Mouse (Mus musculus) layer of hippocampus, adult 8-10 months (tissue): ENCODE measurements around the gene Ogfrl1. TPM values are rescaled to one million over a fixed set of nuclear protein-coding genes. Genes with fewer than 3 reads are reported as not detected.

Experiments used
- DNase-seq, 2 experiments: peaks; one replicate each; pipeline ENCODE4 v3.0.0; 2022; ENCODE audit warnings: low spot score in 2 of 2
- total RNA-seq, 4 experiments: library from RNA; stranded (reverse); gene quantifications; 2 replicates each; pipeline ENCODE4 v1.2.4; 2022

Gene Ogfrl1
- total RNA-seq, 4 experiments from 2014 or later = 111 to 145 (median 126) TPM

DNA sequence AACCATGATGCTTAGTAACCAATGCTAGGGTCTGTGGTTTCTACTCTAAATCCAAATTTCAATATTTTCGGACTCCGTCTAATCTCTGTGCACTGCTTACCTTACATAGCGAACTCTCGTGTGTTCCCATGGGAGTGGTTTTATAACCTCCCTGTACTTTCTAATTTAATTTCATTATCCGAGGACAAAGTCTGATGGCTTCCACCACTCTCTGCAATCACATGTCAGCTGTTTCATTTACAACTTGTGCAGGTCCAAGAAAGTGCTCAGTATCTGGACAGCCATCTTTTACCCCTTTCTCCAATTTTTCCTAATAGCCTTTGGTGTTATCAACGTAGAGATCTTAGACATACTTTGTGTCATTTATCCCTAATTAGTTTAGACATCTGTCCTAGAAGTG is 44.7 kb downstream of the Ogfrl1 start:
- no peak for DNase-seq

DNA sequence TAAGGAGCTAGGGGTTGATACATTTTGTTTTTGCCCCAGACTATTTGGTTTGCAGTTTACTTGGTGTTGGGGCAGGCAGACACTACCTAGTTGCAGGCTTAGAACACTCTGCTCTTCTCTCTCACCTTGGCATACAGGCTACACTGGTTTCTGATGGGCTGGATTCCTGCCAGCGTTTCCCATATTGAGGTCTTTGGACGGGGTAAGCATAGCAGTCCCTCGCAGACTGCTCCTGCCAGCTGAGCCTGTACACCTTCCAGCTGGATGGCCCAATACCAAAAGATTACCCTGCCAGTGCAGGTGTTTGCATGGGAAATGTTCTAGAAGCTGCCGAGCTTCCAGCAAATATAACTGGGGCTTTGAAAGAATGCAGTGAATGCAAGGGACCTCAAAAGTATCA is 45.8 kb downstream of the Ogfrl1 start:
- DNase-seq = no peak

DNA sequence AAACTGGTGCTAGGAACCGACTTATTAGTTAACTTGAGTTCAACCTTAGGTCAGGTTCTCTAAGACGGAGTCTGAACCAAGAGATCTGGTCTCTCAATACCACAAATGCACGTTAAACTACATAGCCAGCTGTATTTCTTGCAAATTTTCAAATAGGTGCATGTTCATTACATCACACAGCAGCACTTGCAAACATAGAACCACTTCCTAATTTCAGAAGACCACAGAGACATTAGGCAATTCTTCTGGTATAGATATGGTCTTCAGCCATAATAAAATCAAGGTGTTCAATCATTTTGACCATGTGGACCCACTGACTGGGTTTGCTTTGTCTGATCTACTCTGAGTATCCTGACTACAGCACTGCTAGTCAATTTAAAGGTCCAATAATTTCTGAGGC is 51.9 kb downstream of the Ogfrl1 start:
- no peak for DNase-seq

DNA sequence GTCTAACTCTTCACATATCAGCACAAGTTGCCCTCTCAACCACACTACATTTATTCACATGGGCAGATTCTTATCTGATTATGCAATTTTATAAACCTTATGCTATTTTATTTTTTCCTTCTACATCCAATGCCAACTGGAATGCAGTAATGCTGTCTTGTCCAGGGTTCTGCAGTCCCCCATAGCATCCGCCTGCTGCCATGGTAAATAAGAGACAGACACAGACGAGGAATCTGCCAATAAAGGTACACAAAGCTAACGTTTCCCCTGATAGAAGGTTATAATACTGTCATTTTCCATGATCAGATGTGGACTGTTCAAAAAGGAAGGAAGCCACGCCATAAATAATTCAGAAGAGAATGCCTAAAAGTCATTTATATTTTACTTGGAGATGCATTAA is 54.7 kb downstream of the Ogfrl1 start:
- DNase-seq = no peak

DNA sequence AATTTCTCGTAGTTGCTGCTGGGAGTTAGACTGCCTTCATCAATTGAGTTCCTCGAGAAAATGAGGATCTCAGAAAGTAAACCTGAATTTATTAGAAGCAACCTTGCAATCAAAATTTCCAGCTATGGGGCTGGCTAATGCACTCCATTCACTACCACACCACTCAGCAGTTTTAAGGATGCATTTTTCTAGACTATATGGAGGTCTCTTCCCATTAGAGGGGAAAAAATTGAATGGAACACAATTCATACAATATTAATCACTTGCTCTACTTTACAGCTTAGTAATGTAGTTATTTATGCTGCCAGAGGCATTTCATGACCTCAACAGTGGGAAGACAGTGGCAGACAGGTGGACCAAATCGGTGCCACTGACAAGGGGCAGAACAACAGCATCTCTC is 55.3 kb downstream of the Ogfrl1 start:
- no peak for DNase-seq

DNA sequence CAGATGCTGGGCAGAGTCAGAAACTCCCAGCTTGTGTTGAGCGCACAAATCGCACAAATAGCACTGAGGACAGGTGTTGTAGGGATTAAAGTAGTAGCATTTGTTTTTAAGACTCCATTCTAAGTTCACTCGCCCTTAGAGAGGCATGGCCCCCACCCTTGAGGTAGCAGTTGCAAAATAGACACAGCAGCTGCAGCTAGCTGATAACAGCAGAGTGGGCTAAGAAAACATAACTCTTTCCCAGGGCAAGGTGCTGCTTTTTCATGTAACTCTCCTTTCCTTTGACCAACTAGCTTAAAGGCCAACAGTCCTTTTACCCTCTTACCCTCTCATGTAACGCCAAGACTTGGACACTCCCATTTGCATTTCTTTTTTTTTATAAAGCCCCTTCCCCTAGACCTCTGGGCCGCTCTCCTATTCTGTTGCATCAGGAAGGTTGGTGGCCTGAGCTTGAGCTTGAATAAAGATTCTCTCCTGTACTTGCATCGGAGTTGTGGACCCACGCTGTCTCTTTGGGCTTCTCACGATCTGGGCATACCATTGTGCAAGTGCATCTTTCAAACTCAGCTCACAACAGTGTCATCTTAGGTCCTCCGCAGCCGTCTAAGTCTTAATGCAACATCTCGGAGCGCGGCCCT is 61.7 kb downstream of the Ogfrl1 start:
- no peak for DNase-seq

DNA sequence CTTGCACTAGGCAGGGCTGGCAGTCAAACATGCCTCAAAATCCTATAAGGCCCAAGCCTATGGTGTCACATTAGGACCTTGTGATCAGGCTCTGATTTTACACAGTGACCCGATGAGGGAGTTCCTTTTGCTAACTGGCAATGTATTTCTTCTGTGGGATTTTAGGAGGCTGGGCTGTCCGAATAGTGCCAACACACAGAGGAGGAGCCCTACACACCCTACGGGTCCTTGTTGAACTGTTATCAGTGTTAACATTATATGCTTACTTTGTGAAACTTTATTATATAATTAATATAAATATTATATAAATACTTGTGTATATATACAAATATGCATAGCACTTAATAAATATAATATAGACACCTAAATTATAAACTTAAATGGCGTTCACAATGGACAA is 62.5 kb downstream of the Ogfrl1 start:
- no peak for DNase-seq

DNA sequence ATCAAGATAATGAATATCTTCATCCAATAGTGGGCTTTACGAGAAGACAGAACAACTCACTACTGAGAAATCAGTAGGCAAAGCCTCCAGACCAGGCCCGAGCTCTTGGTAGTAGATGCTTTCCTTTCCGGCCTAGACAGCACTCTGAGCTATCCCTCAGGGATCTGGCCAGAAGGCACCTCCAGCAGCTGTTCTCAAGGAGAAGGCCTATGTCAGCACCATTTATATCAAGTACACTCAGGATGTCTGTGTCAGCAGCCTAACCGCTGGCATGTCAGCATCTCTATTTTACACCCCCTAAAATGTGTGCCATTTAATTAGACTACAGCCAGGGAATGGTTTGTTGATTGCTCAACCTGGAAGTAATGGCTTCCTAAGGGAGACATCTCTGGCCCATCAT is 65.4 kb downstream of the Ogfrl1 start:
- DNase-seq = no peak

DNA sequence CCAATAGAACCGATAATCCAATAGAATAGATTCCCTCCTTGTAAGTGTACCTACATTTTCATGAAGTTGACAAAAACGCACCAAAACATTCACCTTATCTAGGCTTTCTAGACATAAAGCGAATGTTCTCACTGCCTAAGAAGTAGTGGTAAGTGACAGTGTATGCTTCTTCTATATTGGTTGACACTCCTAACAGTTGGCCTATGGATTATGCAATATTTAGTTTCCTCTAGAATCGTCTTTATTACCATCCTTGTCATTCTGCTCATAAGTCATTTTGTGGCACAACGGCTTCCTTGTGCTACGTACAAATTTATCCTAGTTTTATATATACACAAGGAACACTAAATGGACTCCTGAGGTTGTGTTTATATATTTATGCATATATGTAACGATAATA is 72.4 kb downstream of the Ogfrl1 start:
- no peak for DNase-seq

DNA sequence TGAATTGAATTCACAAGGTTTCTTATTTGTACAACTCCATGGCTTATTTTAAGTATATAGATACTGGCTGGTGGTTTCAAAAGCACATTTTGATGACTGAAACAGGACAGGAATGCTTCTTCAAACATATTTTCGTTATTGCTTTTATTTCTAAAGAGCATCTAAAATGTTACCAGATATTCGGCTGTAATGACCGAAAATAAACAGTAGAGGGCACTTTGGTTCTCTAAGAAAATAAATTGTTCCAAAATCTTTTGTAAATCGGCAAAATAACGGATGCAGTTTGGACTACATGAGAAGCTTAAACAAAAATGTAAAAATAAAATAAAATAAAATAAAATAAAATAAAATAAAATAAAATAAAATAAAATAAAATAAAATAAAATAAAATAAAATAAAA is 73.3 kb downstream of the Ogfrl1 start:
- DNase-seq = no peak

DNA sequence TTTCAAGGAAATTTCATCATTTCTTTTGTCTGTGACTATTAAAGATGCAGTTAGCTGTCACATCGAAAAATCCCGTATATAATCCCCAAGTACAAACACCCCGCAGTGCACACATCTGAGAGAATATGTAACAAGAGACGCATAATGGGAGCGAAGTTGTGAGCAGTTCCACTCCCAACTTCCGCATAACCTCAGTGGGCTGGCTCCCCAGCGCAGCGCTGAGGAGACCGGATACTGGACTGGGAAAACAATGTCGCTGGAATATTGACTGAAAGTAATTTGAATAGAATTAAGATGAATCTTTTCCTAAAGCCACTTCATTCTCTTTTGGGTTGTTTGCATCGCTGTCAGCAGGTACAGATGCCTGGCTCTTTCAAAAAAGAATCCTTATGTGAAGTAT is 74.3 kb downstream of the Ogfrl1 start:
- no peak for DNase-seq

DNA sequence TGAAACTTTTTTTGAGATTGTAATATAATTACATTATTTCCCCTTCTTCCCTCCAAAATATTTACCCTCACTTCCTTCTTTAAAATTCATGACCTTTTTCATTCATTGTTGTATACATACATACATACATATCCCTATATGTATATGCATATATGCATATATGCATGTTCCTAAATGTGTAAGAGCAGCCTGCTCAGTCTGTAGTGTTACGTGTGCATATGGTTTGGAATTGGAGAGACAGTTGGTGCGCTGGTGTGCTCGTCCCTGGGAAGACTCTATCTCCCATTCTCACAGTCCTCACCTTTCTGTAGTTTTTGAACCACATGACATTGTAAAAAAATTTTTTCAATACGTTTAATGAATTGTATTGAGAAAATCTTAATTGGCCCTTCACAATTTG is 75.4 kb downstream of the Ogfrl1 start:
- DNase-seq = no peak

DNA sequence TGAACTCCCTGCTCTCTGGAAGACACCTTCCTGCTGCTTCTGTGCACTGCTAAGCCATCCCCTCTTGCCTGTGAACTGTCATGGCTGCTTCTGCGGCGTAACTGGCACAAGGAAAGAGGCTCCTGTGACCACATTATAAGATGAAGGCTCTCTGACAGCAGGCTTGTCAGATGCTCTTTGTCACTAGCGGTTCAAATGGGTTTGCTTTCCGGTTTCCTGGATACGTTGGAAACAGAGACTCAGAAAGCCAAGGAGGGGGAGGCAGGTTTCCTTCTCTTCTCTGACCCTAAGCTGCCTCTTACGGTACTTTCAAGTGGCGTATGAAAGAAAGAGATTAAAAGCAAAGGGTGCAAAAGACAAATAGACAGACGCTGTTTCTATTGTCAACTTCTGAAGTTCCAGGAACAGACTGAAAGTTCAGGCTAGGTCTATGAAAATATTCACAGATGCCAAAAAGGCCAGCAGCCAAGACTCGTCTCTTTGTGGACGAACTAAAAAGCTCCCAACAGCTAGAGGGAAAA is 76.2 kb downstream of the Ogfrl1 start:
- no peak for DNase-seq

DNA sequence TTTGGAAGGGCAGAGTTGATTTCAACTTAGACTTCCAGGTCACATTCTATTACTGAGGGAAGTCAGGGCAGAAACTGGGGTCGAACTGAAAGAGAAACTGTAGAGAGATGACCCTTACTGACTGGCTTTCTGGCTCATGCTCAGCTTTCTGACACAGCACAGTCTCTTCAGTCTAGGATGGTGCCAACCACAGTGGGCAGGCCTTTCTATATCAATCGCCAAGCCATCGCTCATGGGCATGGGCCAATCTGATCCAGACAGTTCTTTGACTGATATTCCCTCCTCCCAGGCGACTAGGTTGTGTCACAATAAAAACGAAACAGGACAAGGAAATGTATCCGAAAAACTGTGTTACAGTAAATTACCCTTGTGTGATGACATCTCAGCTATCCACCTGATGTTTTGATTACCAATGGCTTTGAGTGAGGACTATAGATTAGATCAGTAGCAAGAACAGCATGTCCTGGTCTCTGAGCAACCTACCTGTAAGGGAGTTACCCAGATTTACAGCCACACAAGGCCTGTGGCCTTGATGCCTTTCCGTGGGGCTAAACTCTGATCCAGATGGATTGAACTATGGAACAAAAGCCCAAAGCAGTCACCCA is 76.9 kb downstream of the Ogfrl1 start:
- no peak for DNase-seq
